Mouse (Mus musculus) heart, adult 2 months (tissue): ENCODE measurements at regions not wholly inside any gene's neighbourhood (a gene's known extent, or its start where the extent isn't known, plus 50 kb on each side); places are given as distances from the start of the nearest gene placed in this dataset.

Source experiments
- DNase-seq, 2 experiments: peaks; one replicate each; pipeline ENCODE4 v3.0.0; 2021
- H3K27ac ChIP-seq: fragments of 200-600 bp; 2 replicates; pipeline ENCODE4 v1.8.1; 2022
- H3K27me3 ChIP-seq: fragments of 200-500 bp; 2 replicates; pipeline ENCODE4 v1.6.1; 2012; ENCODE audit warnings: mild to moderate bottlenecking, low read length, inconsistent platforms, mixed read lengths; ENCODE audit not compliant: control insufficient read depth, insufficient read depth
- H3K36me3 ChIP-seq: fragments of 200-500 bp; 2 replicates; pipeline ENCODE4 v1.6.1; 2012; ENCODE audit warnings: low read length, inconsistent platforms; ENCODE audit not compliant: control insufficient read depth, insufficient read depth
- H3K4me1 ChIP-seq: fragments of 200-500 bp; 2 replicates; pipeline ENCODE4 v1.6.1; 2011; ENCODE audit warnings: low read length; ENCODE audit not compliant: control insufficient read depth, insufficient read depth
- H3K4me3 ChIP-seq: fragments of 200-600 bp; 2 replicates; pipeline ENCODE4 v1.8.1; 2022
- H3K79me2 ChIP-seq: fragments of 200-500 bp; replicated peaks from 2 replicates; pipeline ENCODE4 v1.6.1; 2012; ENCODE audit warnings: mild to moderate bottlenecking, inconsistent platforms, low read length, moderate library complexity, mixed read lengths; ENCODE audit not compliant: control insufficient read depth, insufficient read depth
- H3K9ac ChIP-seq: fragments of 200-500 bp; 2 replicates; pipeline ENCODE4 v1.6.1; 2012; ENCODE audit warnings: low read depth, mild to moderate bottlenecking, control low read depth, inconsistent platforms, low read length, mixed read lengths
- CTCF ChIP-seq: fragments of 200-600 bp; IDR thresholded peaks from 2 replicates; pipeline ENCODE4 v1.8.1; 2022; ENCODE audit warnings: antibody characterized with exemption, mild to moderate bottlenecking, moderate library complexity
- EP300 ChIP-seq: fragments of 200-500 bp; IDR thresholded peaks from 2 replicates; pipeline ENCODE4 v1.6.1; 2011; ENCODE audit warnings: low read depth, low read length, control low read depth; ENCODE audit not compliant: insufficient read depth
- POLR2A ChIP-seq: fragments of 200-500 bp; IDR thresholded peaks from 2 replicates; pipeline ENCODE4 v1.6.1; 2011; ENCODE audit warnings: mild to moderate bottlenecking, low read depth, low read length, control low read depth; ENCODE audit not compliant: insufficient read depth
- WGBS: fragments of 180-500 bp; shearing (Covaris S2); methylation state at CpG from one replicate; pipeline ENCODE4 v1.1.7; 2018; 5-methylcytosine and 5-hydroxymethylcytosine counted together
- intact Hi-C: fragments of 180-260 bp; cut with DNase I; formaldehyde crosslinking; loops from one replicate; pipeline ENCODE4 v1.15.1; 2025

- Histone ChIP-seq H3K27me3 (no peaks in the 10 kb centered on the region), H3K4me1 (no peaks in the 10 kb centered on the region)
Measured at GRCm38 (mm10) chr10:111827930-111828329, 144.5 kb upstream of the Krr1 start.

GRCm38 (mm10) chr10:111828610-111829009 is 143.9 kb upstream of the Krr1 start:
- no peak overlapping the region for H3K4me3 ChIP-seq
- intact Hi-C loops, result no loop called here
- 80% methylated on average over 4 of the region's 4 CpGs for WGBS
- H3K9ac ChIP-seq, result no peak overlapping the region
- DNase-seq, result no peak
- H3K36me3 ChIP-seq, result no peaks in the 10 kb centered on the region
- no peaks in the 10 kb centered on the region for H3K79me2 ChIP-seq
- TF ChIP-seq EP300, result no peak
- no peak for TF ChIP-seq POLR2A
- TF ChIP-seq CTCF, result no peak
- no peaks in the 10 kb centered on the region for H3K27me3 ChIP-seq
- H3K4me1 ChIP-seq, result no peaks in the 10 kb centered on the region
- no peak overlapping the region for H3K27ac ChIP-seq

More at GRCm38 (mm10) chr10:111827930-111828329, 144.5 kb upstream of the Krr1 start:
- Histone ChIP-seq H3K9ac (no peak overlapping the region), H3K79me2 (no peaks in the 10 kb centered on the region), H3K36me3 (no peaks in the 10 kb centered on the region), H3K27ac (no peak overlapping the region), H3K4me3 (no peak overlapping the region)
- intact Hi-C loops, result no loop called here
- WGBS, result 86% methylated on average over 4 of the region's 4 CpGs
- TF ChIP-seq CTCF (no peak), EP300 (no peak), POLR2A (no peak)
- no peak for DNase-seq

GRCm38 (mm10) chr10:111829291-111829690 is 143.2 kb upstream of the Krr1 start:
- H3K79me2 ChIP-seq, result no peaks in the 10 kb centered on the region
- H3K4me1 ChIP-seq, result no peaks in the 10 kb centered on the region; the same call in 1 of the 2 replicates
- no peaks in the 10 kb centered on the region for H3K36me3 ChIP-seq
- intact Hi-C loops, result no loop called here
- TF ChIP-seq EP300, result no peak
- no peak for TF ChIP-seq POLR2A
- no peak for TF ChIP-seq CTCF
- WGBS, result 98% methylated on average over 2 of the region's 2 CpGs
- no peak overlapping the region for H3K27ac ChIP-seq
- H3K27me3 ChIP-seq, result no peaks in the 10 kb centered on the region
- no peak overlapping the region for H3K4me3 ChIP-seq
- H3K9ac ChIP-seq, result no peak overlapping the region
- no peak for DNase-seq

GRCm38 (mm10) chr10:111831105-111831504 is 141.4 kb upstream of the Krr1 start:
- no peak overlapping the region for H3K27ac ChIP-seq
- no peak overlapping the region for H3K4me3 ChIP-seq
- TF ChIP-seq EP300, result no peak
- TF ChIP-seq CTCF, result no peak
- no peak for TF ChIP-seq POLR2A
- intact Hi-C loops, result no loop called here
- H3K27me3 ChIP-seq, result no peaks in the 10 kb centered on the region
- no peaks in the 10 kb centered on the region; the same call in 1 of the 2 replicates for H3K4me1 ChIP-seq
- DNase-seq, result no peak
- no peaks in the 10 kb centered on the region for H3K36me3 ChIP-seq
- H3K9ac ChIP-seq, result no peak overlapping the region
- no peaks in the 10 kb centered on the region for H3K79me2 ChIP-seq
- WGBS, result 37% methylated on average over 1 of the region's 1 CpGs

GRCm38 (mm10) chr10:111833611-111834010 is 138.9 kb upstream of the Krr1 start:
- H3K4me1 ChIP-seq, result no peaks in the 10 kb centered on the region; the same call in 1 of the 2 replicates
- DNase-seq, result no peak
- TF ChIP-seq CTCF (no peak), POLR2A (no peak)
- H3K36me3 ChIP-seq, result no peaks in the 10 kb centered on the region
- H3K4me3 ChIP-seq, result no peak overlapping the region
- no peak overlapping the region for H3K27ac ChIP-seq
- H3K9ac ChIP-seq, result no peak overlapping the region
- intact Hi-C loops, result no loop called here
- no peaks in the 10 kb centered on the region for H3K79me2 ChIP-seq
- no peaks in the 10 kb centered on the region for H3K27me3 ChIP-seq
- WGBS, result 93% methylated on average over 2 of the region's 2 CpGs

GRCm38 (mm10) chr10:111834280-111834679 is 138.2 kb upstream of the Krr1 start:
- Histone ChIP-seq H3K4me1 (no peaks in the 10 kb centered on the region; the same call in 1 of the 2 replicates), H3K36me3 (no peaks in the 10 kb centered on the region), H3K27ac (no peak overlapping the region), H3K27me3 (no peaks in the 10 kb centered on the region), H3K4me3 (no peak overlapping the region), H3K79me2 (no peaks in the 10 kb centered on the region), H3K9ac (no peak overlapping the region)
- no peak for DNase-seq
- intact Hi-C loops, result no loop called here
- 48% methylated on average over 5 of the region's 5 CpGs for WGBS
- TF ChIP-seq EP300 (no peak), POLR2A (no peak), CTCF (no peak)
